Mouse (Mus musculus) gonadal fat pad, adult 2 months (tissue): ENCODE data around the gene Raet1d. TPM values are rescaled to one million over a fixed set of nuclear protein-coding genes. Genes with fewer than 3 reads are reported as not detected.
"Not testable (repeated sequence)": the region's sequence is repeated elsewhere in the genome, so short reads cannot be mapped to it uniquely, and the experiment has no call there.

ENCODE experiments used
- DNase-seq: peaks from one replicate; pipeline ENCODE4 v3.0.0-alpha.2; 2012; ENCODE audit warnings: low read depth
- polyA plus RNA-seq: library from polyadenylated mRNA; depleted of rRNA; stranded (reverse); fragments of >200 nt; gene quantifications from 2 replicates; pipeline ENCODE4 v1.2.3, GENCODE M21; 2012; rRNA removed

Raet1d gene
- polyA plus RNA-seq, result 0.11 and 0.20 TPM in 2 replicates

DNA sequence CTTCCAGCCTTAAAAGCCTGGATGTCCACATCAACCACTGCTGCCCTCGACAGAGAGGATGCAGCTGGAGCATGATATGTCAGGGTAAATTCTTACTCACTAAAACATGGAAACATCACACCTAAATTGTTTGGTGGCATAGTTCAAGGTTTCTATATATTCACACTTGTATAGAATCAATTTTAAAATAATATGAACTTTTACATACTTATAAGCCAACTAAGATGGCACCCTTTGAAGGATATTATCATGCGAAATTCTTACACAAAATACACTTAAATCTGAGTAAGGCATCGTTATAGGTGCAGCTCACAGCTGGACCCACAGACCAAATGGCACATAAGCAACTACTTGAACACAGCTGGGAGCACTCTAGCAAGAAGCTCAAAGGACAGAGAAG is at the start of gene Raet1d:
Raet1d (plus strand) TSS at position 301 of the 400 bp plus-strand sequence.
- not testable (repeated sequence) for DNase-seq

DNA sequence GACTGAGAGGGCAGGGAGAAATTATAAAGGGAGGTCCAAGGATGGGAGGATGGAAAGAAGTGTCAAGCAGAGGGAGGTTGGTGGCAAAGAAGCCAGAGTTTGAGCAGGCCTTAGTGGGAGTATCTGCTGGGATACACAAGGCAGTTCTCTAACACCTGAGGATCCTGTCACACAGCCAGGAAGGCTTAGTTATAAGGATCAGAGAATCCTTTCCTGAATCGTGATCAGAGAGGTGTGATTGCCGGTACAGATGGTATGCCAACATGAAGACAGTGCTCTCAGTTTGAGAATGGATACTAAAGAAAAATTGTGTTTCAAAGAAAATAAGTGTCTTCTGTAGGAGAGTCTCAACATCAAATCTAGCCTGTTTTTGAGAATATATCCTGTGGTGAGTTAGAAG is 37.5 kb upstream of the Raet1d start:
- no peak for DNase-seq

DNA sequence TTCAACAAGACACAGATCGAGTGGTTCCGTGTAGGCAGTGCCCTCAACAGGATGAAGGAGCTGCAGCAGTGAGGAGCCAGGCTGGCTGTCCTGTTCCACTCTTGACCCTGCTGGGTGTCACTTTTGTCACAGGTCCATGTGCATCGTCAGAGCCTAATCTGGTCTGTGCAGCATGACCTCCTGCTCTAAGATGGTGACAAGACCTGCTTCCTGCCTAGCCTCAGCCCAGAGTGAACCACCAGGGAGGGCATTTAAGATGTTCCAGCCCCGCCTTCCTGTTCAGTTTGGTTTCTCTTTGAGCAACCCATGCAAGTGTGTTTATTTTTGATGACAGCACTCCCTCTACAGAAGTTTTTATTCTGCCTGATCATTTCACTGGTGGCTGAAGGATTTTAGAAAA is 14.6 kb upstream of the Raet1d start:
- DNase-seq, result not testable (repeated sequence)

DNA sequence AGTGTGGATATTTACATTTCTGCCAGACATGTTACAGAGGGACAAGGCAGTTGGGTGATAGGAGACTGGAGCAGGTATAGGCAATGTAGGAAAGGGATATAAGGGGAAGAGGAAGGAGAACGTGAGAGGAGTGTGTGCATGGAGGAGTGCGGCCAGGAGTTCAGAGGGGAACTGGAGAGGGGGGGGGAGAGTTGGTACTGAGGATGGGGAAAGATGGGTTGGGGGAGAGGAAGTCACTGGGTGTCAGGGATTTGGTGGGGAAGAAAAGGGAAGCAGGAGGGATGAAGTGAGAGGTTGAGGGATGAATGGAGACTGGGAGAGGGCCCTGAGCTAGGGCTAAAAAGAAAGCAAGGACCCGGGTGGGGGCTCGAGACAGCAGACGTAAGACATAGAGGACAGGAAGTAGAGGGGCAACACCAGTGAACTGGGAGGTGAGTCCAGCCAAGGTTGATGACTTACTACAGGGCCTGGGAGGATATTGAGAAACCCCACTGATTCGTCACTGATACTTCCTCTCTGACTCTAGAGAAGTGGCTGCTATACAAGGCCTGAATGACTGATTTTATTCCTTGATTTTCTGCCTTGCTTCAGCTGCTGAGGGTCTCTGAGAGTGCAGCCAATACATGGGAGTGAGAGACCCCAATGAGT is 6.7 kb upstream of the Raet1d start:
- not testable (repeated sequence) for DNase-seq

DNA sequence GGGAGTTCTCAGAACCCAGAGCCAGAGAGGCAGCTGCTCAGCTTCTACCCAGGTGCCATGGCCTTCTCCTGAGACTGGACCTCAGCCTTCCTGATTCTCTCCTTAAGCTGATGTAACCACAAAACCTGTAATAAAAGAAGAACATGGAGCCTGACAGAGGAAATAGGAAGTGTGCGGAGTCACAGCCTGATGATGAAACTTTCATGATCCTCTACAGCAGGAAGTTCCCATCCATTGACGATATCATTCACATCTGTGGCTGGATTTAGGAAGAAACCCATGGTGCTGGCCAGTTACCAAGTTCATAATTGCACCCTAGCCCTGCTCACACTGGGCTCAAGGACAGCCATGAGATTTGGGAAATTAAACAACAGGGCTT is 6.2 kb upstream of the Raet1d start:
- not testable (repeated sequence) for DNase-seq

DNA sequence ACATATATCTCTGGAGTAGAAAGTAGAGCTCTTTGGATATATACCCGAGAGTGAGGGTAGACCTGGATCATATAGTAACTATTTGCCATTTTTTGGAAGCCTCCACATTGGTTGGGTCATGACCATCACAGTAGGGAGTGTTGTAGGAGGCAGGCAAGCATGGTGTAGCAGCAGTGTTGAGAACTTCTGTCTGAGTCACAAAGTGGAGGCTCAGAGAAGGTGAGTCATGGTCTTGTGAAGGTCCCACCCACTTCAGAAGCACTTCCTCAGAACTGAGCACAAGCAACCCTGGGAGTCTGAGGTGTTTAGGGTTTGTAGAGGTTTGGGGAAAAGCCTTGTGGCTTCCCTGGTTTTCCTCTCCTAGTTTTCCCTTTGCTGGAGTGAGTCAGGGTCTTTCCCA is 3.0 kb upstream of the Raet1d start:
- DNase-seq, result not testable (repeated sequence)

DNA sequence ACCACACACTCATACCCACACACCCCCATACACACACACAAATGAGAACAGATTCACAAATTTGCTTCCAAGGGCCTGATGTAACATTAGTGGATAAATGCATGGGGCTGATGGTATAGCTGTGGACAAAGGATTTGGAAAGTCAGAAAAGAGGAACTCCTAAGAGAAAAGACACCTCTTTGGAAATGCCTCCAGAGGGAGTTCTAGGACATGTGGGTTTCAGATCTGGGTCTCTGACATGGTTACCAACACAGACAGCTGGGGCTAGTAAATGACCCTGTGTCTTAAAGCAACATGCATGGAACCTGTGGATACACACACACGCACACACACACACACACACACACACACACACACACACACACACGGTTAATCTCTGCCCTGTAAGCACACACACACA is 605 bp downstream of the Raet1d start:
- DNase-seq, result not testable (repeated sequence)

DNA sequence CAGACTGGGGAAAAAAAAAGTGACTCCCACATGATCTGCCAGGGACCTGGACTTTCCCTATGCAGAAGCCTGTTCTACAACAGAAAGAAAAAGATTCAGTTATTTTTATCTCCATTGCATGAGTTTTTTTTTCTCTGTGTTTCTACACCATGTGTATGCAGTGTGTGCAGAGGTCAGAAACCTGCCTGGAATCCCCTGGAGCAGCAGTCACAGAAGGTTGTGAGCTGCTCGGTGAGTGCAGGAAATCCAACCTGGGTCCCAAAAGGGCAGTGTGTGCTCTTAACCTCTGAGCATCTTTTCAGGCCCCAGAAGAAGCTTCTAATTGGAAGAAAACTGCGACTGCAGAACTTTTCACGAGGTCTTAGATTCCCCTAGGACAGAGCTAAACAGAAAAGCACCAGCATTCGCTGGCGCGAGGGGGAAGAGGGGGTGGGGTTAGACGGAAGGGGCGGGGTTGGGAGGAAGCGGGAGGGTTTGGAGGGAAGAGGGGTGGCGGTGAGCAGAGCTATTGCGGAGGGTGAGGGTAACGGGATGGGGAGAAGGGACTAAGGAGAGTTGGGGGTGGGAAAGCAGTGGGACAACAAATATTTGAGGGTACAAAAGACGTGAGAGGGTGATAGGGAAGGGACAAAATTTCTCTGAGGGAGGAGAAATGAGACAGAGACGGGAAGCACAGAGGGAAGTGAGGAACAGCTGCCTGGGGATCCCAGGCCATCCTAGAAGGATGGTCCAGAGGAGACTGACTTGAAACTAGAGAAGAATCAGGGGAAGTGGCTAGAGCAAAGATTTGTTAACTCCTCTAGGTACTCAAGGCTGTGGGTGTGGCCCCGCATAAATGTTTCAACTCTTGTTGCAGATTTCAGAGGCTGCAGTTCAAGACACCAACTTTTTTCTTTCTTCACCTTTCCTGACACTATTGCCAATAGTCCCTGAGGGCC is 1.3 kb downstream of the Raet1d start:
- DNase-seq, result not testable (repeated sequence)

DNA sequence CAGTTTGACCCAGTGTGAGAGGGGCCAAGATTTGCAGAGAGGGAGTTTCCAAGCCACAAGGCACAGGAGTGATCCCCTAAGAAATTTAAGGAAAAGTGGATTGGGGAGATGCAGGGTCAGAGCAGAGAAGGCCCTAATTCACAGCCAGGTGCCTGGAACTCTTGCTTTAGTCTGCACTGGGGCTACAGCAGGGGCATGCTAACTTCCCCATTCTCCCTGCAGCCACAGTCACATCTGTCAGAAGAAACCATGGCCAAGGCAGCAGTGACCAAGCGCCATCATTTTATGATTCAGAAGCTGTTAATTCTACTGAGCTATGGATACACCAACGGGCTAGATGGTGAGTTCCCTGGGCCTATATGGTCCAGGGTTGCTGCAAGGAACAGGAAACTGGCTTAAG is 2.1 kb downstream of the Raet1d start:
- DNase-seq, result not testable (repeated sequence)

DNA sequence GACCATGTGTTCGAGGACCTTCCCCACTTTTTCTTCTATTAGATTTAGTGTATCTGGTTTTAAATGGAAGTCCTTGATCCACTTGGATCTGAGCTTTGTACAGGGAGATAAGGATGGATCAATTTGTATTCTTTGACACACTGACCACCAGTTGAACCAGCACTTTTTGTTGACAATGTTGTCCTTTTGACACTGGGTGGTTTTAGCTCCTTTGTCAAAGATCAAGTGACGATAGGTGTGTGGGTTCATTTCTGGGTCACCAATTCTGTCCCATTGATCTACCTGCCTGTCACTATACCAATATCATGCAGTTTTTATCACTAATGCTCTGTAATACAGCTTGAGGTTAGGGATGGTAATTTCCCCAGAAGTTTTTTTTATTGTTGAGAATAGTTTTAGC is 4.6 kb downstream of the Raet1d start:
- DNase-seq, result not testable (repeated sequence)

DNA sequence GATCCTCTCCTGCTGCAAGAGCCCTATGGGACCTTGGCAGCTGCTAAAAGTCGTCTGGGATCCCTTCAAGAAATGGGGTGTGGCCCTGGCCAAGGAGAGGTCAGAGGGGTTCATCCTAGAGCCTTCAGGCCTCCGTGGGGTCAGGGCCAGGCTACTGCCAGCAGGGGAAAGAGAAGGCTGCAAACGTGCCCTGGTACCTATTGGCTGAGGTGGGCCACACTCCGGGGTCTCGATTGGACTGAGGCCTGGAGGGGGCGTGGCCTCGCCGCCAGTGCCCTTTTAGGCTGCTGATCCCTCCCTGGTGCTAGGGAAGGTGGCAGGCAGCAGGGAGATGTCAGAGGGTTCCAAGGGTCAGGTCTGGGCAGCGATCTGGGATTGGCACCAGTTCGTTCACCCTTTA is 20.9 kb downstream of the Raet1d start:
- DNase-seq, result not testable (repeated sequence)

DNA sequence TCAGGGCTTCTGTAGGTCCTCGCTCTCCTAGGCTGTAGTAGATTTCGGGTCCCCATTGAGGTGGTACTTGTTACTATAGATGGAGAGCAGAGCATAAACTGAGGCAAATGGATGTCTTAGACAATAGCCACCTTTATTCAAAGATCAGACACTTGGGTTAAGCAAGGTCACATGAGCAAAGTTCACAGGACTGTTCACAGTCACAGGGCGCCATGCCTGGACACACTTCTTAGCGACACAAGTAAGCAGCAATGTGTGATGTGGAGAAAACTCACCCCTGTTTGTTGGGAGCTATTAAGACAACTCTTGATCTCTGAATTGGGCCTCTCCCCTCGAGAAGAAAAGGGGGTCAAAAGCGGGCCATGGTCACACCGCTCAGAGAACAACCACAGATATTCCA is 29.8 kb downstream of the Raet1d start:
- not testable (repeated sequence) for DNase-seq

DNA sequence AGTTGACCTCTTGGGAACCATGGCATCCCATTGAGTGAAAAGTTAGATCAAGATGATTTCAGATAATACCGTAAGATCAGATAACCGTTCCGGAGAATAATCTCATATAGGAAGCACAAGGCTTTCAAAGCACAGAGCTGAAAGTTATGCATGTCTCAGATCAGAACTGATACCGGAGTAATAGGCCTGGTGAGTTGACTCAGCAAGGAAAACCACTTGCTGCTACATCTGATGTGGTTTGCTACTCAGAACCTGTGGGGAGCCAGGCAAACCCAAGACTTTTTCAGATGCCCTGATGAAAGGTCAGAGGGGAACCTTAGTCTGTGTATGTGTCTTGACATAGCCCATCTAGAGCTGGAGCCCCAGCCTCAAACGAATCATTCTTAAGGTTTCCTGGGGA is 31.3 kb downstream of the Raet1d start:
- DNase-seq, result not testable (repeated sequence)

DNA sequence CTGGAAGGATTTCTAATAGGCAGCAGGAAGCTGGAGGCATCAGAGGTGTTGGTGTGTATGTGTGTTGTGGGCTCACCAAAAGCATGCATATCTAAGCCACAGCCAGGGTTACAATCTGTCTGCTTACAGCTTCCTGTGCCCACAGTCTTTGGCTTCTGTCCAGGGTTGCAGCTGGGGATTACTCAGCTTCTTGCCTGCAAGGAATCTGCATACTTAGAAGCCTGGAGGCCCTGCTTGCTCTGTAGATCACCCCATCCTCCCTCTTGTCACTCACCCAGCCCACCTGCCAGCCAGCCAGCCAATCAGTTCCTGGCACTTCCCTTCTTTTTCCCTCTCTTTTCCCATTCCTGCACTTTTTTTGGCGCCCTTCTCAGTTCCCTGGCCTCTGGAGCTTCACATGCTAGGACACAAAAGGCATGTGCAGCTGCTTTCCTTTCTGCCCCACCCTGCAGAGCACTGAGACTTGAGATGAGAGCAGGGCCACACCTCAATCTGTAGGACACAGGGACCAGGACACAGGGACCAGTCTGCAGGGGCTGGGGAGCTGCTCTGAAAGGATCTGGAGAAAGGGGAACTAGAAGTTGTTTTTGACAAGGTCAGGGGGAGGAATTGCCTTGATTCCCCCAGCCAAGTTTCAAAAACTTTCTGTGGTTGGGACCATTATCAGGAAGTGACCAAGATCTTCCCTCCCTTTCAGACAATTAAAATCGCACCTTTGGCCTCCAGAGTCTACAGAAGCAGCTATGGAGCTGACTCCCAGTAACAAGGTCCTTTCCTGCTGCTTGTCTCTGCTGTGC is 32.9 kb downstream of the Raet1d start:
- not testable (repeated sequence) for DNase-seq

DNA sequence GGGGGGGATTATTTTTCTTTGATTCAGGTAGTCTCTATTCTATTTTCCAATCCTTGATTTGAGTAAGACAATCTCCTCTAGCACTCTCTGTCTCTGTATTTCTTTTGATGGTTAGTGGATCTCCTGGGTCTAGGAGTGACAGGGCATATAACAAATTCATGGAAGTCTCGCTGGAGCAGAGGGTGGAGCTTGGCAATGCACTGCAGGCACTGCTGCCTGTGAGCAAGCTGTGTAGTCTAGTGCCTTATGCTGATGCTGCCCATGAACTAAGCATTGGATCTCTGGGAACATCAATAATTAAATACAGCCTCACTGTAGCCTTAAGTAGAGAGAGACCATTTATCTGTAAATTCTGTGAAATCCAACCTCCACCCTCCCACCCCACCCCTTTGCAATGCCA is 36.3 kb downstream of the Raet1d start:
- DNase-seq, result not testable (repeated sequence)

DNA sequence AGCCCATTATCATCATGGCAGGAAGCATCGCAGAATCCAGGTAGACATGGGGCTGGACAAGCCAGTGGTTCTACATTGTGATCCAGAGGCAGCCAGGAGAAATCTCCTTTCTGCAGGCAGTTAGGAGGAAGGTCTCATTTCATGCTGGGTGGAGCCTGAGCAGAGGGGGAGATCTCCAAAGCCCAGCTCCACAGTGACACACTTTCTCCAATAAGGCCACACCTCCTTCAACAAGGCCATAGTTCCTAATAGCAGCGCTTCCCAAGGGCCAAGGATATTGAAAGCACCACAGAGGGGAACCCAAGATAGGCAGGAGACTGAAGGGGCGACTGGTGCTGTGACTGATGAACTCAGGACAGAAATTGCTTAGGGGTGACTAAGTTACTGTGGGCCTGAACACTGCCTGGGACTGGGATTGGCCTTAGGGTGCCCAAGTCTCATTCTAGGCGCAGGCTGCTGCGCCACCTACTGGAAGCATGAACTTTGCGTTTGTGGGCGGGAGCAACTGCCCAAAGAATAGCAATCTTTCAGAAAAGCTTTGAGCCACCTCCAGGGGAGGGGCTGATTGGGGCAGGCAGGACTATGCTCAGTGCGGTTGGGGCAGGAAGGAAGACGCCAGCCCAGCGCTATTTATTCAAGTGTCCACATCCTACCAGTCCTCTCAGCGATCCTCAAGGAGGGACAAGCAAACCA is 42.0 kb downstream of the Raet1d start:
- DNase-seq, result not testable (repeated sequence)

DNA sequence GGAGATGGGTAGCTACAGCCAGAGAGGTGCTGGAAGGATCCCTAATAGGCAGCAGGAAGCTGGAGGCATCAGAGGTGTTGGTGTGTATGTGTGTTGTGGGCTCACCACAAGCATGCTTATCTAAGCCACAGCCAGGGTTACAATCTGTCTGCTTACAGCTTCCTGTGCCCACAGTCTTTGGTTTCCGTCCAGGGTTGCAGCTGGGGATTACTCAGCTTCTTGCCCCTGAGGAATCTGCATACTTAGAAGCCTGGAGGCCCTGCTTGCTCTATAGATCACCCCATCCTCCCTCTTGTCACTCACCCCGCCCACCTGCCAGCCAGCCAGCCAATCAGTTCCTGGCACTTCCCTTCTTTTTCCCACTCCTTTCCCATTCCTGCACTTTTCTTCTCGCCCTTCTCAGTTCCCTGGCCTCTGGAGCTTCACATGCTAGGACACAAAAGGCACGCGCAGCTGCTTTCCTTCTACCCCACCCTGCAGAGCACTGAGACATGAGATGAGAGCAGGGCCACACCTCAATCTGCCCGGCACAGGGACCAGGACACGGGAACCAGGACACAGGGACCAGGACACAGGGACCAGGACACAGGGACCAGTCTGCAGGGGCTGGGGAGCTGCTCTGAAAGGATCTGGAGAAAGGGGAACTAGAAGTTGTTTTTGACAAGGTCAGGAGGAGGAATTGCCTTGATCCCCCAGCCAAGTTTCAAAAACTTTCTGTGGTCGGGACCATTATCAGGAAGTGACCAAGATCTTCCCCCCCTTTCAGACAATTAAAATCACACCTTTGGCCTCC is 53.5 kb downstream of the Raet1d start:
- not testable (repeated sequence) for DNase-seq
